Mouse (Mus musculus) right cerebral cortex, postnatal 14 days (tissue): ENCODE measurements around the gene Col2a1.
A peak's percentile ranks its signal among the peaks of the same experiment; 100 is the strongest.

Experiments used
- DNase-seq: peaks from one replicate; pipeline ENCODE4 v3.0.0; 2022

Col2a1 gene

DNA sequence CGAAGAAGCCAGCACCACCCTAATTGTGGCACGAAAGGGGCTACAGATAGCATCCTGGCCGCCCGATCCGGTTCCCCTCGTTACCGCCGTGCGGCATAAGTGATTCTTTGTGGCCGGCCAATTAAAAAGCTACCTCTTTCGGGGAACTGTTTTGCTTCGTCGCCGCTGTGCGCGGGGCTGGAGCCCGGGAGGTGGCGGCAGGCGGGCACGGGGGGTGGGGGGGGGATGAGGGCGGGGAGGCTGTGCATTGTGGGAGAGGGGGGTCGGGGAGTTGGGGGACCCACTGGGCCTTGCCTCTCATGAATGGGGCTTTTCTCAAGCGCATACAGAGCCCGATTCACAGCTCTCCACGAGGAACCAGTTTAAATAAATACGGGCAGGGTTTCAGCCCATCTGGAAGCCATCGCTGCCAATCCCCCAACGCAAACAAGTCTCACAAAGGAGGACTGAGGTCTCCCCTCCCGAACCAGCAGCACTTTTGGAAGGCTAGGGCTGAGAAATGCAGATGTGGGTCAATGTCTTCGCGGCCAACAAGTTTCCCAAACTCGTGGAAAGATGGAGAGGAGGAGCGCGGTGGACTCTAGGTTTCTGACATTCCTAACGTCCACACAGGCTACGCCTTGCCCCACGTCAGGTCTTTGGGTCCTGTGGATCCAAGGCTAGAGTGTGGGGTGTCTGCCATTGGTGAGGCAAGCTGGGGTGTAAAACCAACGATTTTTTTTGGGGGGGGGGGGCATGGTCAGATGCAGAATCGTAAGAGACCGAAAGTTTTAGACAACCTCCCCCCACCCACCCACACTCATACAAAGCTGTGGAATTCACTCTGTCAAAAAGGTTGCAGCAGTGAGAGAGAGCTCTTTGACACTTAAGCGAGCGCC is 2.1 kb downstream of the Col2a1 start:
- no peak for DNase-seq

DNA sequence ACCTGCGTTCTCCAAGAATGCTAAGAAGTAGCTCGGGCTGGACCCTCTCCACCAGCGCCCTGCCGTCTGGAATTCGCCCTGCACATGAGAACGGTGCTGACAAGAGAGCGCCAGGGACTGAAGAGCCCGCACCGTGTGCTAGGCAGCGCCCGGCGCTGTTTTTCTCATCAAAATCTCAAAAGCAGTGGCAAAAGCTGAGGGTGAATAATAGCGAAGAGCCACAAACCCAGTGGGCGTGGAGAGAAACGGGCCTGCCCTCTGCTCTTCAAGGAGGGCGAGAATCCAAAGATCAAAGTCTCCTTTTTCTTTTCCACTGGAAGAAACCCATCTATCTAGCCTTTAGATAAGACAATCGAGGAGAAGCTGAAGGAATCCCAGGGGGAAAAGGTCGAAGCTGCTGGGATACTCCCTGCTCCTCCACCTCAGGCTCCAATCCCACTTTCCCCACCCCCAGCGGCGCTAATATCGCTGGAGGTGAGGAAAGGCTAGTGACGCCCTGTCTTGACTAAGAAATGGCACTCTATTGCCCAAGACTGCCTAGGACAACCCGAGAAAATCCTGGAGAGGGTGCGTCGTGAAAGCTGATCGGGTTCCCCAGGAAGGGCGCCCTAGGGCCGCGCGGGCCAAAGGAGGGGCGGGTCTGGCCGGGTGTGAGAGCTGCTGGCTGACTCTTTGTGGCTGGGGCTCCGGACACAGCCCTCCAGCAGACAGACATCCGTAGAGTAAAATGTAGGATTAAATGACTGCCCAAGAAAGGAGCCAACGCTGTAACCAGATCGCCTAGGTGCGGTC is 3.0 kb downstream of the Col2a1 start:
- DNase-seq, result no peak

DNA sequence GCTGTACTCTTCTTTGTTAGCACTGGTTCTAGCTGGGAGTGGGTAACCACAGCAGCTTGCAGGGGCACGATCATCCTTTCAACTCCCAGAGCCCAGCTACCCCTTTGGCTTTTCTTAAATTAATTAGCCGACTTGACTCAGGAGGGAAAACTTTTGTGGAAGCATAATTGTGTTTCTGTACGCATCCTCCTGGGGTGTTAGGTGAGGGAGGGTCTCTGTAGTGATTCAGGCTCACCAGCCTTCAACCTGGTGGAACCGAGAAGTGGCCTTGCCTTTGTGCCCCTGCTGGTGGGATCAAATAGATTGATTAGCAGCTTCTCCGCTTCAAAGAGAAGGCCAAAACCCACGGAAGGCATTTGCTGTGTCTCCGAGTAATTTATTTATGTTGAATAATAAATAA is 4.5 kb downstream of the Col2a1 start:
- DNase-seq, result no peak

DNA sequence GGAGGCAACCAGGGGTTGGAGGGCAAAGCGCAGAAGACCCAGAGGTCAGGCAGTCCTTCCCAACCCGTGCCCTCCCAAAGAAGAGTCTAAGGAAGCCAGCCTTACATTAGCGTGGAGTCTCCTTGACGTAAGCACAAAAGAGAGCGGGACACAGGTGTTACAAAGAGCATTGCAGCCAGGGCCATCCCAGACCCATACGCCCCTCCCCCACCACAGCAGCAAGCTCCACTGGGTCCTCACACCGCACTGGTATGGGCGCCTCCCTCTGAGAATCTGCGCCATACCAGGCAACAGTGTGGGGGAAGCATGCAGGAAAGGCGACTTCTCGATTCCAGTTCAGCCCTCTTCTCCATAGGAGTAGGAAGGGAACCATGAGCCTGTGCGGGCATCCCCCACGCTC is 4.9 kb downstream of the Col2a1 start:
- DNase-seq, result no peak

DNA sequence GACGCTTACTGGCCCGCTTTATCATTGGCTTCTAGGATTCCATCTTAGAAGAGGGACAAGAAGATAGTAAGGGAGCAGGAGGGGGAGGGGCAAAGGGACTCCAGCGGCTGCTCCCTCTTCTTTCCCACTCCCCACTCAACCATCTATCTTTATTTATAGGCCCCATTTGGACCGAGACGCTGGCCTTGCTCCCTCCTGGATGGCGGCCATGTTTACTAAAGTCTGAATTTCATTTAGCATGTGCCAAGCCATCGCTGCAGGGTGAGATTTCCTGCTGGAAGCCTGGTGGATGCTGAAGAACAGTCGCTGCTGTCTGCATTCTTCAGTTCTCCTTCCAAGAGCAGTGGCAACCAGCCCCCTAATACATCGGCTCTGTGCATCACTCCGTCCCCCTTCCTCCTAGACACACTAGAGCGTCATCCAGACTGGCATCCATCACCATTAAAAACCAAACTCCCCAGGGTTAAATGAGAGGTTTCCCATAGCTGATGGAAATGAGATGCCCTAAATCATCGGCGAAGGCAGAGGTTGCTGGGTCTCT is 7.7 kb downstream of the Col2a1 start:
- peak; percentile 30 for DNase-seq

DNA sequence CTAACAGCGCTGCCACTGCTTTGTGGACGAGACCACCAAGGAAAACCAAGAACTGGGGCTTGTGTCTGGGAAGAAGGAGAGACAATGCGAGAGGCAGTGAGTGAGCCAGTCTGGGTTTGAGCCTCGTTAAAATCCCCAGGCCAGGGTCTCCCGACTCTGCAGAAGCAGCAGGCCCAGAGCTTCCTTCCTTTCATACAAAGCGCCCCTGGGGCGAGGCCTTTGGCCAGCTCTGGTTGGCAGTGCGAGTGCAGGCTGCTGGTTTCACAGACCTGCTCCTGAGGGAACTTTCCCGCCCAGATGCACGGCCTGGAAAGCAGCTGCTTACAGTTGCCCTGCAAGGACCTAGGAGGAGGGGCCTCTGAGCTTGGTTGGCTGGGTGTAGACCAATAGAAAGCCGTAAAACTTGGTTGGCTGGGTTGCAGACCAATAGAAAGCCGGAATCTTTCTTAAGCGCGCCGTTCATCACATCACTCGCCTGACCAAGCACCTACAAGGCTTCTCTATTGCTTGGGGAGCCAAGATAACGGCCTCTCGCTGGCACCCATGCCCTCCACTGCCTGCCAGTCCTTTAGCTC is 11.7 kb downstream of the Col2a1 start:
- DNase-seq, result peak; percentile 71

DNA sequence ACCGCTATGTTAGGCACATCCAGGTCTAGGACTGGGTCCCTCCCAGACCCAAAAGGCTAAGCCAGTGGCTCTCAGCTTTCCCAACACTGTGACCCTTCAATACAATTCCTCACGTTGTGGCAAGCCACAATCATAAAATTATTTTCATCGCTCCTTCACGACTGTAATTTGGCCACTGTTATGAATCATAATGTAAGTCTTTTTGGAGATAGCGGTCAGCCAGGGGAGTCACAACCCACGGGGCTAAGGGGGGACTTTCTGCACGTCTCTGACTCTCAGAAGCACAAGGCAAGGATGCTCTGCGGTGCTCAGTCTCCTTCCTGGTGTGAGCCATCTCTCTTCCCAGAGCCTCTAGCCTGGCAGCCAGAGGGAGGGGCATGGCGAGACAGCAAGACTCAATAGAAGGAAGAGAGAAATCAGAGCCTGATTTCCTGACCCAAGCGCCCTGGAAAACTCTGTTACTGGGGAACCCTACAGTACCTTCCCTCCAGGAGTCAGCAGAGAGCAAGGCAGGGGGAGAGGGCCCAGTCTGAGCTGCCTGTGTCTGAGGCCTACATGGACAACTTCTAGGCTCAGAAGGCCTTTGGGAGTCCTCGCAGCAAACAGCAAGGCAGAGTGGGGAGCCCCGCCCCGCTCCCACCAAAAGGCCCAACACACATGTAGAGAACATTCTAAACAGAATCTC is 12.3 kb downstream of the Col2a1 start:
- DNase-seq, result no peak

DNA sequence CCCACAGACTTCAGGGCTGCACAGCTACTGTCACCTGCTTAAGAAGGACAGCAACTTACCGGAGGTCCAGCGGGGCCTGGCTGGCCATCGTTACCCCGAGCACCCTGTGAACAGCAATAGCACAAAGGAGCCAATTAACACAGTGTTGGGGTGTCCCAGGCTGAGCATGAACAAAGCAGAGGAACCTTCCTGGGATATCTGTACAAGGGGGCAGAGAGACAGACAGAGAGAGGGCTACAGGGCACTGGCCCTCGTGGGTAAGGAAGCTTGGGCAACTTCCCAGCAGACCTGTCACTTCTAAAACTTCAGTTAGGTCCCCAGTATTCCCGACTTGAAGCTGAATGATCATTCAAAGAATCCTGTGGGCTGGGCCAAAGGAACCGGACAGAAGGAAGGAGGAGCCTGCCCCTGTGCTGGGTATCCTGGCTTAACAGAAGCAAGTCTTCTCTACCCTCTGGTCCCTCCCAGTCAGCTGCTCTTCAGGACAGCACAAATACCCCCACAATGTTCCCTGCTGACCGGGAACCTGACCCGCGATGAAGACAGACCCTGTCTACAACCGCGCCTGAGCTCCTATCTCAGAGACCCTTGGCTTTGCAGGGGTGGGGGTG is 13.1 kb downstream of the Col2a1 start:
- DNase-seq, result no peak

DNA sequence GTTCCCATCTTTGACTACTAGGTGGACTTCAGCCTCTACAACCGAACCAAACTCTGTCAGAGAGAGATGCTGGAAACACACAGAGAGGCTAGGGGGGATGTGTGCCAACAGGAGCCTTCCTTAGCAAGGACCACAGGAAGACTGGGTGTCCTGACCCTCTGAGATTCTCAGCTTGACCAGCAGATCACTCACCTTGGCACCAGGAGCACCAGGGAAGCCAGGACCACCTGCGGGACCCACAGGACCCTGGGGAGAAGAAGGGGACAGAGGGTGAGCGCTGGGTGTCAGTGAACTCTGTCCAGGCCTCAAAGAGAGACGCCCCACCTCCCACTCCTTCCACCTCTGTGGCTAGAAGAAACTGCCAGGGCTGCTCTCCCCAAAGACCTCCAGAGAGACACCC is 13.8 kb downstream of the Col2a1 start:
- DNase-seq, result no peak

DNA sequence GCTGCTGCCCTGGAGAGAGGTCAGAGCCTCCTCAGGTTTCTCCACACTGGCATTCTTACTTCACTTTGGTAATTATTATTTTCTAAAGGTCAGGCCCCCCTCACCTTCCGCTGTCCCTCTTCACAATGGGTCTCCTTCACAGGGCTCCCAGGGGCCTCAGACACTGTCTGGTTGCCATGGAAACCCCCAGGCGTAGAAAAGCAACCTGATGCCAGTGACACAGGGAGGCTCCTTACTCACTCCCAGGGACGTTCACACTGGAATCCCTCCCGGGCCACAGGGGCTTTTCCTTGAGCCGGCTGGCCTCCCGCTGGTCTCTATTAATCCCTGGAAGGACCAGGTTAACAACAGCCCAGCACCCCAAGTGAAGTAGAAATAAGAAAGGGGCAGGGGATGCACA is 14.4 kb downstream of the Col2a1 start:
- no peak for DNase-seq

DNA sequence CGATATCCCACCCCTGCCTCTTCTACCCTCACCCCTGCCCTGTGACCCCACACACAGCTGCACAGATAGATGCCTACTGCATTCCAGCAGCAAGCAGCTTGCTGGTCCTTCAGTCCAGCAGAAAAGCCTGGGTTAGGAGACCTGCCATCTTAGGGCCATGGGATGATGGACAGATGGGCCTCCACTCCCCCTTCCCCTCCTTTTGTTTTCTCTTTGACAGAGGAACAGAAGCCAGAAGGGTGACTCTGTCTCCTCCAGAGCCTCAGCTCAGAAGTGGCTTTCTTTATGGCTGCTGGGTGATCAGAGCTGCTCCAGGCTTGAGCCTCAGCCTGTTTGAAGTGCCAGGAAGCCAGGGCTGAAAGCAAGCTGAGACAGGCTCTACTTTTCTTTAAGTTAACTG is 15.0 kb downstream of the Col2a1 start:
- no peak for DNase-seq

DNA sequence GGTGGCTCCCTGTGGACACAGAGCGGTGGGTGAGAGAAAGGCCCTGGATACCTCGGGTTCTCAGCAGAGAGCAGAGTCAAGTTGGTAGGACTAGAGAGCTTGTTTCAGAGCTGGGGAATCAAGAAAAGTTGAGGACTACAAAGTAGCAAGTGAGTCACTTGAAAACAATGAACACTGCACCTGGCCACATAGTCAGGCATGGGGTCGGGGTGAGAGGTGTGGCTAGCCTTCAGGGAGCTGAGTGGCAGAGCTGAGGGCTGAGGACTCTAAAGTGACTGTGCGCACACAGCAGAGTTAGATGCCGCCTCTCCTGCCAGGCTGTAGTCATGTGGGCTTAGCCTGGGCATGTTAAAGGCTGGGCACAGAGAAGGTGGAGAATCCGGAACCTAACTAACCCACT is 22.9 kb downstream of the Col2a1 start:
- DNase-seq, result no peak

DNA sequence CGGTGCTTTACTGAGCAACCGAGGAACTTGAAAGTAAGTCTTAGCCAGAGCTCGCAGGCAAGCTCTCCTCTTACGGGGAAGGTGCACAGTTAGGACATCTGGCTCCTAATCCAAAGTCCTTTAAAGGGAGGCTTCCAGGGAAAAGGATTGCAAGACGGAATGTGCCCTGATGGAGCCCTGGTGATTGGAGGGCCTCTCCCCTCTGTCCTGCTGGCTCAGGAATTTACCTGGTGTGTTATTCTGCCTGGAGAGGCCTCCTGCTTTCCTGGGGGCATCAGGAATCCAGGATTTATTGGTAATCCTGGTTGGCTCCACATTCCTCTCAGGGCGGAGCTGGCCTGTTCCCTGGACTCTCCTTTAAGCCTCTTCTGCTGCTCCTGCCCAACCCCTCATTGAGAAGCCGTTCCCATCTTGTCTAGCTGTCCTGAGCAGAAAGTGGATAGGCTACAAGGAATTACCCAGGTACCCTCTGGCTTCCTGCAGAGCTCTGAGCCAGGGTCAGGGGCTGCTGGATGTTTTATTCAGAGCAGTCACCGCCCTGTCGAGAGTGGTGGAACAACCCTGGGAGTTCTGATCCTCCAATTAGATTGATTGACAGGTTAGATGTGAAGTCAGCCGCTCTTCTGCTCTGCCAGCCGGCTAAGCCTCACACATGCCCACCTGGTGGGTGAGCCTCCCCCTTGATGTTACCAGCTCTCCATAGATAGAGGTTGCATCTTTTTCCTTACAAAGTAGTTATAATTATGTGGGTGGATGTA is 31.1 kb downstream of the Col2a1 start:
- DNase-seq, result no peak

DNA sequence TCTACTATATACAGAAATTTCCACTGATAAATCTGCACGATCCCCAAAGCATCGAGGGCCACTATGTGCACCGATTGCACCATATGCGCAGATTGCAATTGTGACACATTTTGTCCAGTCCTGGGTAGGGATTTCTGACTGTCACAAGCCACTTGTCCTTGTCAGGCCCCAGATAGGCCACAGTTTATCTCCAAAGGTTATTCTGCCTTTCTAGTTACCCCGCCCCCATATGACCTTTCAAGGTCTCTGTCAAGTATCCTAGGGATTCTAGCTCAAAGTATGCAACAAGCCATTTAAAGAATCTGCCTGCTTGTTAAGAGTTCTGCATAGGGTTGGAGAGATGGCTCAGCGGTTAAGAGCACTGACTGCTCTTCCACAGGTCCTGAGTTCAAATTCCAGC is 31.9 kb downstream of the Col2a1 start:
- DNase-seq, result no peak

DNA sequence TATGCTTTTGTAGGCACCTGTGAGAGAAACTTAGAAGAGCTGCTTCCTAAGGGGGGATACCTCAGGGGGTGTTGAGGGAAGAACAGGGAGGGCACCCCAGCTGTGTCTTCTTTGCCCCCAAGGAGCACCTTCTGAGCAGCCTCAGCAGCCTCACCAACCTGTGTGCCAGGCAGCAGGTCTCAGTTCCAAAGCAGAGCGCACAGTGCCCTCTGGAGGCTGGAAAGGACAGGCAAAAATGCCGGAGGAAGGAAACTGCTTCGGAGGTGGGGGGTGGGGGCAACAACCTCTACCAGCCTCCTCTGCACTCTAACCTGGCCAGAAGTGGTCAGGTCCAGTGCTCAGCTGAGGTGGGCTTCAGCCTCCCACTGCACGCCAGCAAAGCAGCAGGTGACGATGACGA is 34.2 kb downstream of the Col2a1 start:
- DNase-seq, result peak; percentile 52

DNA sequence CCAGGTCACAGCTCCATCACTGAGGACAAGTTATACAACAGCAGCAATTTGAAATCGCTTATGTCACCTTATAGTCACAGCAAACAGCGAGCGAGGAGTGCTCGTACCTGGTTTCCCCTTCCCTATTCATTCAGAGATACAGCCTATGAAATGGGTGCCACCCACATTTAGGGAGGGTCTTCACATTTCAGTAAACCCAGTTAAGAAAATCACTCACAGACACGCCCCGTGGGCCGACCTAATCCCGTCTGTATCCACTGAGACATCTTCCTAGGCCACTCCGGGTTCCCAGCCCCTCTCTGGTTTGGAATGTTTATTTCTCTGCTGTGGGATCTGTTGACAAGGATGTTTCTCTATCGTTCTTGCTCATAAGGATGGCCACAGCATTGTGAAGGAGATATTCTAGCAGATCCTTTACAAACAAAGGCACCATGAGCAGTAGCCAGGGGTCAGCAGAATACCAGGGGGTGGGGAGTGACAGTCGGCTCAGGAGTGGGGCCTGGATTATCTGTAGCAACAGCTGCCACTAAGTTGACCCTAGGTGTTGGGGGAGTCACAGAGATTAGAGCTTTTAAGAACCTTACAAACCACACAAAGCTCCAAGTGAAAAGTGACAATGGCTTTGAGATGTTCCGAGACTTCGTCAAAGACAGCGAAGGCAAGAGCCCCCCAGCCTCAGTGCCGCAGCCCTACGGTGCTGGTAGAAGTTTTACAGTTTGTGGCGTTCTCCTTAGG is 39.0 kb downstream of the Col2a1 start:
- DNase-seq, result no peak

DNA sequence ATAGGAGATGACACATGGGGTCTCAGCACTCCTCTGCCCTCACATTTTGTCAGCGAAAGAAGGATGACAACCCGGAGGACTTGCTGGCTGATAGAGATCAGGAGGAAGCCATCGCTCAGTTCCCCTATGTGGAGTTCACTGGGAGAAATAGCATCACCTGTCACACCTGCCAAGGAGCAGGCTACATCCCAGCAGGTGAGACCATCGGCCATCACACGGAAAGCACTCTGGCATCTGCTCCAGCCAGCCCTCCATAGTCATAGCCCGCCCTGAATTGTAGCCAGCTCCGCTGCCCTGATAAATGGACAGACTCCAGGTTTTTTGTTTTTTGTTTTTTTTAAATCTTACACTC is 39.7 kb downstream of the Col2a1 start:
- no peak for DNase-seq

DNA sequence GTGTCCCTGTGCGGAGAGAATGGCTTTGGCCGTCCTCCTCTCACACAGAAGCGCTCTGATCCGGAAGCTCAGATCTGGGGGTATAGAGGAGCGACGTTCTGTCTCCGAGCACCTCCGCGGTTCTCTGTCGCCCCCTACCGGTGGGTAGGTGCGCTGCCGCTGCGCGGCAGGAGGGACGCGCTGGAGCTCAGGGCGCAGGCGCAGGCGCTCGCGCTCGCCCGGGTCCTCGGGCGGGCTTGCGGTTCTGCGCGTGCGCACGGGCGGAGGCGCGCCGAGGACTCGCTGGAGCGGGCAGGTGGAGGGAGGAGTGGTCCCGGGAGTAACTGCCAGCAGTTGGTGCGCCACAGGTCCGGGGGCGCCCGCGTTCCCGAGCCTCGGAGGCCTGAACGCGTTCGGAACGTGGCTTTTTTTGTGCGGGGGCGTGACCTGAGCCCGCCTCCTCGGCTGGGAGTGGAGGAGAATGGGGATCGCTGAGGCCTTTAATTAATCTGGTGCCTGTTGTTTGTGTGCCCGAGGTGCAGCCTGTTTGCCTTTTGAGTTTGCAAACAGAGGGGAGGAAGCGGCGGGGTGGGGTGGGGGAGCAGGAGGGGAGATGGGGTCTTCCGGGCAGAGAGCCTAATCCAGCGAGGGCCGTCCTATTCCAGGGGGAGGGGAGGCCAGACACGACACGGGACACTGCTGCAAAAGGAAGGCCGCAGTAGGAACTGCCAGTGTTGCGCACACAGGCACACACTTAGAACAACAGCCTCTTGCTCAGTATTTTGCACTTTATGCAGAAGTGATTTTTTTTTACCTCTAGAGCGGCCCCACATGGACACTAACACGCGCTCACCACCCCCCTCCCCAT is 40.3 kb downstream of the Col2a1 start, which contains the start of gene Tmem106c:
TSS of gene Tmem106c (plus strand) at position 212 of the 847 bp plus-strand sequence.
- DNase-seq, result peak; percentile 92

DNA sequence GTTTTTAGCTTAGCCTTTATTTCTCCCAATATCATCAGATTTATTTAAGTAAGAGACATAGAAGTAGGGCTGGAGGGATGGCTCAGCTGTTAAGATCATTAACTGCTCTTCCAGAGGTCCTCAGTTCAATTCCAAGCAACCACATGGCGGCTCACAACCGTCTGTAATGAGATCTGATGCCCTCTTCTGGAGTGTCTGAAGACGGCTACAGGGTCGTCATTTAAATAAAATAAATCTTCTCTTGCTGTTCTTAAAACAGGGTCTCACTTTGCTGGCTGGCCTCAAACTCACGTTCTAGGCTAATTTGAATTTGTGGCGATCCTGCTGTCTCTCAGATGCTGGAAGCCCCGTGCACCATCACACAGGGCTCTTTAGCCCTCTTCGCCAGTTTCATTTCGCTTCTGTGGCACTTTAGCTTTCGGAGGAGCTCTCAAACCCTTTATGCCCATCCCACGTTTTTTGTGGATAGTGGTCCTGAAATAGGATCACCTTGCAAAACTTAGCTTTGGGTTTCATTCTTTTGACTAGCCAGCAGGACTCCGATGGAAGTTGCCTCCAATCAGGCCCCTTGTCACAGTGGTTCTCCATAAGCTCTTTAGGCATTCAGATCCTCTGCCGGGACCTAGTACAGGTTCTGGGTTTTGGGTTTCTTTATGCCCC is 41.0 kb downstream of the Col2a1 start:
- no peak for DNase-seq

DNA sequence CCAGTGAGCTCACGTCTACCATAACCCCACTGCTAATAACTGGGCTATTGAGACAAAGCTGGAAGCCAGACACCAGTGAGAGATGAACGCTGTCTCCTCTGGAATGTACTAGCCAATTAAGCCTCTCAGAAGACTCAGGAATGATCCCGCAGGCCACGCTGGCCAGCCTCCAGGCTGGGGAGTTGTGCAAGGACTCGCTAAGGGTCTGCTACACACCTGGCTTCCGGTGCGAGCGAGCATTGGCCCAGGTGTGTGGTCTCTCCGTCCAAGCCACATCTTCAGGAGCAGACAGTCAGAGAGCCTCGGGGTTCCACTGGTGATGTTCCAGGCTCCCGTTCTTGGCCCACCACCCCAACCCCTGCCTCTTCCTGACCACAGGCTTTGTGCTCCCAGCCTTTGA is 48.1 kb downstream of the Col2a1 start:
- no peak for DNase-seq
